Mouse (Mus musculus) lung, postnatal 0 days (tissue): Measurements from ENCODE around the gene Rpl36a. TPM values are rescaled to one million over a fixed set of nuclear protein-coding genes. Genes with fewer than 3 reads are reported as not detected.
A peak's percentile ranks its signal among the peaks of the same experiment; 100 is the strongest.

ENCODE experiments used
- ATAC-seq: fragments of 200-750 bp; cut with Nextera tagmentation; 2 replicates; pipeline ENCODE4 v1.8.0; 2017; ENCODE audit warnings: moderate library complexity
- DNase-seq: peaks from one replicate; pipeline ENCODE4 v3.0.0-alpha.2; 2016; ENCODE audit warnings: low spot score
- H3K27ac ChIP-seq: fragments of 300-500 bp; sonication (generic); 2 replicates; pipeline ENCODE4 v1.5.1; 2014; ENCODE audit warnings: antibody characterized with exemption, mild to moderate bottlenecking, low read length, mixed read lengths
- H3K27me3 ChIP-seq: fragments of 300-500 bp; sonication (generic); replicated peaks from 2 replicates; pipeline ENCODE4 v1.6.1; 2014; ENCODE audit warnings: low read length, mixed read lengths; ENCODE audit not compliant: insufficient read depth
- H3K36me3 ChIP-seq: fragments of 300-500 bp; sonication (generic); 2 replicates; pipeline ENCODE4 v1.6.1; 2014; ENCODE audit warnings: low read length, mixed read lengths; ENCODE audit not compliant: insufficient read depth
- H3K4me1 ChIP-seq: fragments of 300-500 bp; sonication (generic); 2 replicates; pipeline ENCODE4 v1.6.1; 2014; ENCODE audit warnings: antibody characterized with exemption, low read depth, low read length, mixed read lengths; ENCODE audit not compliant: insufficient read depth
- H3K4me2 ChIP-seq: fragments of 300-500 bp; sonication (generic); replicated peaks from 2 replicates; pipeline ENCODE4 v1.6.1; 2014; ENCODE audit warnings: low read depth, mild to moderate bottlenecking, low read length, moderate library complexity, mixed read lengths
- H3K4me3 ChIP-seq: fragments of 300-500 bp; sonication (generic); 2 replicates; pipeline ENCODE4 v1.5.1; 2014; ENCODE audit warnings: low read depth, low read length
- H3K9ac ChIP-seq: fragments of 300-500 bp; sonication (generic); replicated peaks from 2 replicates; pipeline ENCODE4 v1.6.1; 2014; ENCODE audit warnings: low read depth, mild to moderate bottlenecking
- H3K9me3 ChIP-seq: fragments of 300-500 bp; sonication (generic); 2 replicates; pipeline ENCODE4 v1.6.1; 2016; ENCODE audit warnings: low read length, mixed read lengths
- CTCF ChIP-seq: IDR thresholded peaks from 2 replicates; pipeline ENCODE4 v1.5.1; 2016; ENCODE audit warnings: antibody characterized with exemption, mild to moderate bottlenecking
- EP300 ChIP-seq: IDR thresholded peaks from 2 replicates; pipeline ENCODE4 v1.6.1; 2016; ENCODE audit warnings: antibody characterized with exemption, mild to moderate bottlenecking, control low read depth
- WGBS: fragments of 180-500 bp; shearing (Covaris S2); extraction: QIAGEN DNeasy Blood & Tissue Kit; methylation state at CpG from one replicate; pipeline ENCODE4 v1.1.7; 2014; 5-methylcytosine and 5-hydroxymethylcytosine counted together
- polyA plus RNA-seq: library from polyadenylated mRNA; unstranded; fragments of >200 nt; fragmentation: Nextera tagmentation; extraction: Ambion mirVana; gene quantifications from 2 replicates; pipeline ENCODE4 v1.2.1, GENCODE M21; 2015

Gene Rpl36a
- polyA plus RNA-seq, 1 experiment from 2014 or later, result 304 TPM

DNA sequence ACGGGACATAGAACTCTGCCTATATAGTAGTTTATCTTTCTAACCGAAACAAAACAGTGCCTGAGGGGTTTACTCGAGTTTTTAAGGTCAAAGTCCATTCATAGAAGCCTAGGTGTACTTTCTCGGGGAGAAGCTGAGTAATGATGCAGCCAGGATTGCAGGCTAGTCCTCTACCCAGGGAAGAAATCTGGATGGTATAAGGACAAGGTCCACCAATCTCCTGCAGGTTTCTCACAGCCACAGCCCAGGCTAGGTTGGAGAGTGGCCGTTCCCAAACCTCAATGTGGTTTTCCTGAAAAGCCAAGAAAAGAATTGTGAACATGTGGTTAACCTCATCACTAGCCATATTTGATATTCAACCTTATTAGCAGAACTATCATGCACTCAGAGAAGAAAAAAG, 4.4 kb downstream of the Rpl36a start:
- no peak overlapping the region for H3K27ac ChIP-seq
- H3K9me3 ChIP-seq, result no peaks in the 10 kb centered on the region
- WGBS, result 47% methylated on average over 5 of the region's 5 CpGs
- no peak overlapping the region for H3K4me3 ChIP-seq
- H3K4me1 ChIP-seq, result no peaks in the 10 kb centered on the region
- H3K4me2 ChIP-seq, result no peak overlapping the region
- H3K36me3 ChIP-seq, result no peaks in the 10 kb centered on the region
- no peaks in the 10 kb centered on the region for H3K27me3 ChIP-seq
- H3K9ac ChIP-seq, result no peak overlapping the region
- TF ChIP-seq EP300, result no peak
- no peak for TF ChIP-seq CTCF
- DNase-seq, result no peak
- no peak for ATAC-seq

DNA sequence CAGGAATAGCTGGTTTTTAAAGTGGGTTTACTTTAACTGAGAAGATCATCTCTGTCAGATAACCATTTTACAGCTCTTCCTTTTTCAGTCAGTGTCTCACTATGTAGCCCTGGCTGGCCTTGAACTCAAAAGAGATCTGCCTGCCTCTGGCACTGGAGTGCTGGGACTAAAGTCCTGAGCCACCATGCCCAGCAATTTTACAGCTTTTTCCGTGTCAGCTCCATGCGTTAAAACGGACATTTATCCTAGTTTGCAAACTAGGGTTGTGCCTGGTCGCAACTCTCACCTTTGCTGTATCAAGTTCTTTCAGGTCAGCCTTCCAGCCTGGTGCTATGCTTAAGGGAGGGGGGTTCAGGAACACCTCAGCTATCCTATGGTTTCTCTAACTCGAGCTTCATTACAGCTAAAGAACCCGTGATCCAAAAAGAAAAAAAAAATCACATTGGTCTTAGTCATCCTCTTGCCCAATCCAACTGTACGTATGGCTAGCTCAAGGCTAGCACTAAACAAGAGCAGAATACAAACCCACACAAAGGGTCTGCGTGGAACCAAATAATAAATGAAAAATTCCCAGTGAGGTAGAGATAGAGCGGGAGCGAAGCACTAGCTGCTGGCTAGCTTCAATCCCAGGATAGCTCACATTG, 14.6 kb downstream of the Rpl36a start:
- H3K36me3 ChIP-seq, result no peaks in the 10 kb centered on the region
- peak overlapping the region; percentile 81 for H3K27ac ChIP-seq
- no peaks in the 10 kb centered on the region for H3K4me1 ChIP-seq
- peak; percentile 23 for DNase-seq
- H3K27me3 ChIP-seq, result no peaks in the 10 kb centered on the region
- H3K9ac ChIP-seq, result peak overlapping the region; percentile 26; the same call in 1 of the 2 replicates
- H3K4me3 ChIP-seq, result peak overlapping the region; percentile 46
- no peak for TF ChIP-seq EP300
- no peak for TF ChIP-seq CTCF
- ATAC-seq, result no peak
- 15% methylated on average over 10 of the region's 10 CpGs for WGBS
- H3K4me2 ChIP-seq, result peak overlapping the region; percentile 56
- no peaks in the 10 kb centered on the region for H3K9me3 ChIP-seq

DNA sequence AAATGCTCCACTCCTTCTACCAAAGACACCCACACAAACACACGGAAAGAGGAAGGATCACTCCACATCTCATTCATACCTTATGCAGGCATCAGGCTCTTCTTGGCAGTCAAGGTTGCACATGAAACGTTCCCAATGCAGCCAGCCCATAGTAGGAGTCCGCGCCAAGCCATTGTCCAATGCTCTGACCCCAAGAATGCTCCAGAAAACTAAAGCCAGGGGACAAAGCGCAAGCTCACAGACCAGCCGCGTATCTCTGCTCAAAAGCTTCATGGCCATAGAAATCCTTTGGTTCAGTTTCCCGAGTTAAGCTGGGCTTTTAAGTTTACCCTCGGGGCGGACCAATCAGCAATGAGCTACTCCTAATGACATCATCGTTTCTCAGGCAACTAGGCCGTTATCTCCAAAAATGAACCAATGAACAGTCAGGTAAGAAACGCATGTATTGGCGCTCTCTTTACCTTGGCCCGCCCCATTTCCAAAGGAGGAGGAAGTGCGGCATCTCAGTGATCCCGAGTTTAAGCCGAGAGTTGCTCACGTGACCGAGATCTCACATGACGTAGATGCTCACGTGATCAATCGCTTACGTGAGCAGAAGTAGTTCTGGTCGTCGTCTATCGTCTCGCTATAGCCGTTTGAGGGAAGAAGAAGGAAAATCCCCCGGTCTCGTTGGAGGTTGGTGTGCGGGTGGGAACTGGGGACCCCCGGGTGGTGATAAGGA, 15.4 kb downstream of the Rpl36a start, which contains the start of the genes Gla and Hnrnph2:
Gla (minus strand) TSS at position 467 of the 721 bp plus-strand sequence.
Hnrnph2 (plus strand) TSS at position 521 of the 721 bp plus-strand sequence.
- H3K27me3 ChIP-seq, result no peaks in the 10 kb centered on the region
- H3K4me2 ChIP-seq, result peak within 1 kb of the TSS; percentile 56
- DNase-seq (peak; percentile 98), ATAC-seq (peak; percentile 98)
- no peaks in the 10 kb centered on the region for H3K36me3 ChIP-seq
- peak within 1 kb of the TSS; percentile 91 for H3K27ac ChIP-seq
- WGBS, result 15% methylated on average over 32 of the region's 33 CpGs
- TF ChIP-seq EP300 (peak; percentile 43; the same call in 1 of the 2 replicates), CTCF (no peak)
- H3K9ac ChIP-seq, result peak within 1 kb of the TSS; percentile 54
- H3K4me3 ChIP-seq, result peak within 1 kb of the TSS; percentile 53
- H3K9me3 ChIP-seq, result no peaks in the 10 kb centered on the region
- H3K4me1 ChIP-seq, result no peaks in the 10 kb centered on the region

DNA sequence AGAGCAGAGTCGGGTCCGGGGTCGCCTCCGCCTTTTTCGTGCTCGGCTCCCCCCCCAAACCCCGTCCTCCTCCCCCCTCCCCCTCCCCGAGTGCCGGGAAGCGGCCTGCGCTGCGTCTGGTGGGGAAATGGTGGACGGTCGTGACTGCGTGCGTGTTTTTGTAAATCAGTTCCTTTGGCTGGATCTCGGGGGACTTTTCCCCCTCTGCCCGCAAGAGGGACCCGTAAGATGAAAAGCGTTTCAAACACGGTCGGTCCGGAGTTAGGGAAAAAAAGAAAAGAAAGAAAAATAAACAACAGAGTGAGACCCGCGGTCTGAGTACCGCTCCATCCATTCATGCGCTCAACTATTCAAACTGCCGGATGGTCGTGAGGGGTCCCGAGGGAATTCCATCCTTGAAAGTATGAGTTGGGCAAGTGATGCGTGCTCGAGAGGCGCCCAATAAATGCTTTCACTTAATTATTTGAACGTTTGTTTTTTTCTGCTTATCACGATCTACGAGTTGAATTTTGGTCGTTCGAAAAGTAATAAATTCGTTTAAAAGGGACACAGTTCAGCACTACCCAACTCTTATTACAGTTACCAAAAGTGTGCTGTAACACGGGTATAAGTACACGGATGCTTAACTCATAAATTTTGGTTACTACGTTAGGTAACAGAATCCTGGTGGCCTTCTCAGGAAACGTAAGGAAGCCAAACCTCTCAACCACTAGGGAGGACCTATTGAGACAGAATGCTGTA, 16.1 kb downstream of the Rpl36a start:
- Histone ChIP-seq H3K9me3 (no peaks in the 10 kb centered on the region), H3K27me3 (no peaks in the 10 kb centered on the region), H3K9ac (peak overlapping the region; percentile 54), H3K4me3 (peak overlapping the region; percentile 53), H3K4me2 (peak overlapping the region; percentile 46), H3K36me3 (no peaks in the 10 kb centered on the region), H3K4me1 (no peaks in the 10 kb centered on the region), H3K27ac (peak overlapping the region; percentile 91)
- peak; percentile 58 for DNase-seq
- WGBS, result 22% methylated on average over 33 of the region's 43 CpGs
- TF ChIP-seq CTCF, result peak; percentile 19
- TF ChIP-seq EP300, result no peak
- peak; percentile 80 for ATAC-seq

DNA sequence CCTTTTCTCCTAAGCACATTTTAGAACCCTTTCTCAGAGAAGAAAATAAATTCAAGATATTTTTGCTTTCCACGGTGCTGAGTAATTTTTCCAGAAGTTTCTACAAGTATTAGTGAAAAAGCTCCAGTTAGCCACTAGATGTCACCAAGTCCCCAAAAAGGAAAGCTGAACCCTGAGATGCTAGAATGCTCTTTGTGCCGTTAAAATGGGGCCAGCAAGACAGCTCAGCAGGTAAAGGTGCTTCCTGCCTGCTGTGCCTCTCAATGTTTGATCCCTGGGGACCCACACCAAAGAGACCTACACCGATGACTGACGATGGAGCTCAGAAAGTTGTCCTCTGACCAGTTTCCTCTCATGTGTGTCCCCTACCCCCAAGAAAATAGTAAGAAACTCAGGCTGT, 24.0 kb downstream of the Rpl36a start:
- Histone ChIP-seq H3K4me2 (no peak overlapping the region), H3K4me1 (no peaks in the 10 kb centered on the region), H3K9ac (no peak overlapping the region), H3K4me3 (no peak overlapping the region), H3K27ac (no peak overlapping the region), H3K9me3 (no peaks in the 10 kb centered on the region), H3K36me3 (no peaks in the 10 kb centered on the region), H3K27me3 (no peaks in the 10 kb centered on the region)
- peak; percentile 63 for TF ChIP-seq CTCF
- no peak for TF ChIP-seq EP300
- ATAC-seq (no peak), DNase-seq (peak; percentile 46)
- WGBS, result 20% methylated on average over 4 of the region's 4 CpGs

DNA sequence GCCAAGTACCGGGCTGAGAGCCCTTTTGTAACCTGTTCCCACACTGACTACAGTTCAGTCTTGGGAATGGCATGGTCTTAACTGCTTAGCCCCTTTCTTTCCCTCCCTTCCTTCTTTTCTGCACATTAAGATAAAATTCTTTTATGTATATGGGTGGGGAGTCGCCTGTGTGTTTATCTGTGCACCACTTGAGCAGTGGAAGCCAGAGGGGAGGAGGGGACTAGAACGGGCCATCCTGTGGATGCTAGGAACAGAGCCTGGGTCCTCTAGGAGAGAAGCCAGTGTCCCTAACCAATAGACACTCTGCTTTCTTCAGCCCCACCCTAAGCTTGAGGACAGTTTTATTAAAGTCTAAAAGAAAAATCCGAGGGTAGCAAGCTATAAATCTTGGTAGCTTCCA, 25.5 kb downstream of the Rpl36a start:
- ATAC-seq (no peak), DNase-seq (no peak)
- 50% methylated on average over 4 of the region's 4 CpGs for WGBS
- Histone ChIP-seq H3K4me1 (no peaks in the 10 kb centered on the region), H3K9me3 (no peaks in the 10 kb centered on the region), H3K4me3 (no peak overlapping the region), H3K36me3 (no peaks in the 10 kb centered on the region), H3K27me3 (no peaks in the 10 kb centered on the region), H3K9ac (no peak overlapping the region), H3K4me2 (no peak overlapping the region), H3K27ac (no peak overlapping the region)
- TF ChIP-seq CTCF (no peak), EP300 (no peak)
